Mouse (Mus musculus) thymus, postnatal 0 days (tissue): Measurements from ENCODE around the gene Olfr488. TPM values are rescaled to one million over a fixed set of nuclear protein-coding genes. Genes with fewer than 3 reads are reported as not detected.
"Not testable (repeated sequence)": the region's sequence is repeated elsewhere in the genome, so short reads cannot be mapped to it uniquely, and the experiment has no call there.

Experiments used
- DNase-seq: peaks from one replicate; pipeline ENCODE4 v3.0.0-alpha.2; 2015; ENCODE audit warnings: low spot score
- polyA plus RNA-seq: library from polyadenylated mRNA; unstranded; fragments of >200 nt; fragmentation: Nextera tagmentation; extraction: Ambion mirVana; gene quantifications from 2 replicates; pipeline ENCODE4 v1.2.1, GENCODE M21; 2015

The Olfr488 gene
- polyA plus RNA-seq = not detected in 2 replicates

DNA sequence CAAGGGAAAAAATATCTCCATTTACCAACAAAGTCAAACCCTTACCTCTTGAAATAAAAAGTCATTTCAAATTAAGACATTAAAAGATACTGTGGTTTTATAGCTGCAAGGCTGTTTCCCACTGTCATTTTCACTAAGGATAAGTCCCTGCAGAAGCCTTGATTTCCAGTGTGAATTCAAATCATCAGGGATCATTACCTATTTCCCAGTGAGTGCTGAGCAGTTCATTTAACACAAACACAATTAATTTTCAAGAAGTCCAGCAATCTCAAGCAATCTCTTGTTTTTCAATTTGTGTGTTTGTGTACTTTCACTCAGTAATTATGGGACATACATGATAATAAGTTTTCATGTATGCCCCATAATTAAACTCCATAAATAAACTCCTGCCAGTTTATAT, at the start of gene Olfr488:
Olfr488 (minus strand) TSS at position 101 of the 400 bp plus-strand sequence.
- no peak for DNase-seq

DNA sequence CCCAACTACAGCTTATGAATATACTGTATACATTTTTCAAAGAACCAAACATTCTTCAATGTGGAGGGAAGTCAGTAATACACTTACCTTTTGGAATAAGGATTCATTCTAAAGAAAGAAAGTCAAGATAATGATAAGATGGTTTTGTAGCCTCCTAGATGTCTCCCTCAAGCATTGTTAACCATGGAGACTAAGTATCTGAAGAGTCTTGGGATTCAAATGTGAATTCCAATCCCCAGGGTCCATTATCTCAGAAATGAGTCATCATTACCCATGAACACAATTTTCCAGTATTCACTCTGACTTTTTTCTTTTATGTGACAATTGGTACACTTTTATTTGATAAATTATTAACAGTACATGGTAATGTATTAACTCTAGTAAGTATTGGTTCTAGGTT, 30.7 kb upstream of the Olfr488 start, which contains the start of gene Olfr490:
Olfr490 (minus strand) TSS at position 101 of the 400 bp plus-strand sequence.
- DNase-seq = no peak

- DNase-seq = no peak
Observed at GRCm38 (mm10) chr7:108233551-108233950, 24.6 kb downstream of the Olfr488 start.

GRCm38 (mm10) chr7:108214536-108214935, 43.6 kb downstream of the Olfr488 start, which contains the start of gene Olfr487:
Gene Olfr487, minus strand, starts transcription at chr7:108214636.
- not testable (repeated sequence) for DNase-seq

Other genes starting within 250 kb of the Olfr488 start
- gene Olfr478, start 224.4 kb downstream of the Olfr488 start, polyA plus RNA-seq = not detected in 2 replicates
- gene Olfr479, start 207.7 kb downstream of the Olfr488 start, polyA plus RNA-seq = not detected in 2 replicates
- not detected in 2 replicates for gene Olfr480, start 191.0 kb downstream of the Olfr488 start, polyA plus RNA-seq
- gene Olfr481, start 178.5 kb downstream of the Olfr488 start, polyA plus RNA-seq = not detected in 2 replicates
- 0.09 and 0.10 TPM in 2 replicates for gene Olfr482, start 160.8 kb downstream of the Olfr488 start, polyA plus RNA-seq
- not detected in 2 replicates for gene Olfr483, start 157.5 kb downstream of the Olfr488 start, polyA plus RNA-seq
- gene Olfr484, start 130.9 kb downstream of the Olfr488 start, polyA plus RNA-seq = not detected in 2 replicates
- gene Olfr485, start 98.5 kb downstream of the Olfr488 start, polyA plus RNA-seq = not detected in 2 replicates
- gene Olfr486, start 85.6 kb downstream of the Olfr488 start, polyA plus RNA-seq = not detected in 2 replicates
- gene Olfr487, start 43.7 kb downstream of the Olfr488 start, polyA plus RNA-seq = not detected in 2 replicates
- gene Olfr490, start 30.6 kb upstream of the Olfr488 start, polyA plus RNA-seq = not detected in 2 replicates
- not detected in 2 replicates for gene Olfr491, start 55.1 kb upstream of the Olfr488 start, polyA plus RNA-seq
- gene Olfr492, start 65.3 kb upstream of the Olfr488 start, polyA plus RNA-seq = not detected in 2 replicates
- gene Olfr493, start 88.6 kb upstream of the Olfr488 start, polyA plus RNA-seq = not detected in 2 replicates
- gene Olfr494, start 107.0 kb upstream of the Olfr488 start, polyA plus RNA-seq = not detected in 2 replicates
- gene Olfr495, start 134.8 kb upstream of the Olfr488 start, polyA plus RNA-seq = not detected in 2 replicates
- gene Olfr497, start 162.1 kb upstream of the Olfr488 start, polyA plus RNA-seq = not detected in 2 replicates
- gene Olfr498, start 207.0 kb upstream of the Olfr488 start, polyA plus RNA-seq = not detected in 2 replicates